Mouse (Mus musculus) liver, embryonic 12.5 days (tissue): ENCODE results near the gene Wnt7a. TPM values are rescaled to one million over a fixed set of nuclear protein-coding genes. Genes with fewer than 3 reads are reported as not detected.

Experiments
- ATAC-seq: fragments of 200-750 bp; cut with Nextera tagmentation; 2 replicates; pipeline ENCODE4 v1.8.0; 2017; ENCODE audit warnings: moderate number of reproducible peaks, mild to moderate bottlenecking, moderate library complexity
- H3K27ac ChIP-seq: fragments of 300-500 bp; sonication (generic); 2 replicates; pipeline ENCODE4 v1.5.1; 2016; ENCODE audit warnings: mild to moderate bottlenecking
- H3K27me3 ChIP-seq: fragments of 300-500 bp; sonication (generic); replicated peaks from 2 replicates; pipeline ENCODE4 v1.6.1; 2016; ENCODE audit warnings: mild to moderate bottlenecking, moderate library complexity
- H3K36me3 ChIP-seq: fragments of 300-500 bp; sonication (generic); 2 replicates; pipeline ENCODE4 v1.6.1; 2016; ENCODE audit warnings: mild to moderate bottlenecking, moderate library complexity
- H3K4me1 ChIP-seq: fragments of 300-500 bp; sonication (generic); 2 replicates; pipeline ENCODE4 v1.6.1; 2016
- H3K4me2 ChIP-seq: fragments of 300-500 bp; sonication (generic); 2 replicates; pipeline ENCODE4 v1.6.1; 2016; ENCODE audit warnings: mild to moderate bottlenecking, moderate library complexity
- H3K4me3 ChIP-seq: fragments of 300-500 bp; sonication (generic); 2 replicates; pipeline ENCODE4 v1.5.1; 2016; ENCODE audit warnings: mild to moderate bottlenecking, moderate library complexity
- H3K9ac ChIP-seq: fragments of 300-500 bp; sonication (generic); 2 replicates; pipeline ENCODE4 v1.6.1; 2016; ENCODE audit warnings: mild to moderate bottlenecking, moderate library complexity
- H3K9me3 ChIP-seq: fragments of 300-500 bp; sonication (generic); replicated peaks from 2 replicates; pipeline ENCODE4 v1.6.1; 2016; ENCODE audit warnings: mild to moderate bottlenecking, moderate library complexity
- WGBS: fragments of 180-500 bp; shearing (Covaris S2); methylation state at CpG from one replicate; pipeline ENCODE4 v1.1.7; 2016; ENCODE audit not compliant: insufficient replicate concordance; 5-methylcytosine and 5-hydroxymethylcytosine counted together
- polyA plus RNA-seq: library from polyadenylated mRNA; unstranded; fragments of >200 nt; fragmentation: Nextera tagmentation; extraction: Ambion mirVana; gene quantifications from 2 replicates; pipeline ENCODE4 v1.2.1, GENCODE M21; 2016

The Wnt7a gene
- polyA plus RNA-seq, 1 experiment from 2014 or later = not detected

GRCm38 (mm10) chr6:91414890-91415289 lies 3.7 kb upstream of the Wnt7a start:
- Histone ChIP-seq H3K4me3 (no peak overlapping the region), H3K4me2 (no peak overlapping the region), H3K36me3 (no peaks in the 10 kb centered on the region), H3K9me3 (no peaks in the 10 kb centered on the region), H3K9ac (no peak overlapping the region), H3K27me3 (peaks cover 76% of the 10 kb centered on the region), H3K4me1 (0 out of 2 replicates have a peak, but pooled peaks cover 12% of the 10 kb centered on the region), H3K27ac (no peak overlapping the region)
- ATAC-seq = no peak
- 5% methylated on average over 4 of the region's 4 CpGs for WGBS

DNA sequence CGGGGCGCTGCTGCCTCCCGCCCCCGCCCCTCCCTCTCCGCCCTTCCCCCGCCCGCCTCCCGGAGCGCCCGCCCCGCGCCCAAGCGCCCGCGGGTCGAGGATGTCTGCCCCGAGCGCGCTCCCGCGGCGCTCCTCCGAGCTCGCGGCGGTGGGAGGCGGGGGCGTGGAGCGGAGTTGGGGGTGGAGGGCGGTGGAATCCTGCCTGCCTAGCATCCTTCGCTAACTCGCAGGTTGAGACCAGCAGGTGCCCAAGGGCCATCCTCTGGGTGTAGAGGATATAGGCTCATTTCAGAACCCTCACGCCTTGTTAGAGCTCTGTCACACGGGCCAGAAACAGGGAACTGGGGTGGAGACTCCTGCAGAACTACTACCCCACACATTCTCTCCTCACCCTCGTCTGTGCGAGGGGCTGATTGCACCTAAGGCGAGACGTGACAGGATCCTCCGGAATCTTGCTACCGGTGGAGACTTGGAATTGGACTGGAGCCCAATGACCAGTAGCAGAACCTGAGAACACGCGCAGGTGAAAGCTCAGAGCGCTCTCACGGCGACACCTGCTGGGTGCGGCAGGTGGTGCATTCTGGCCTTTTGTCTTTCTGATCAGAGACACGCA lies 312 bp upstream of the Wnt7a start:
- Histone ChIP-seq H3K27ac (no peak overlapping the region), H3K27me3 (peaks cover 96% of the 10 kb centered on the region), H3K4me3 (peak overlapping the region; percentile 40), H3K4me2 (peak overlapping the region; percentile 64), H3K9ac (no peak overlapping the region), H3K36me3 (no peaks in the 10 kb centered on the region), H3K9me3 (no peaks in the 10 kb centered on the region), H3K4me1 (0 out of 2 replicates have a peak, but pooled peaks cover 12% of the 10 kb centered on the region)
- ATAC-seq = no peak
- 3% methylated on average over 34 of the region's 47 CpGs for WGBS

GRCm38 (mm10) chr6:91410168-91410780 lies 889 bp downstream of the Wnt7a start:
- Histone ChIP-seq H3K36me3 (no peaks in the 10 kb centered on the region), H3K9ac (no peak overlapping the region), H3K9me3 (no peaks in the 10 kb centered on the region), H3K27me3 (peaks cover 91% of the 10 kb centered on the region), H3K4me2 (peak overlapping the region; percentile 64), H3K27ac (no peak overlapping the region), H3K4me1 (0 out of 2 replicates have a peak, but pooled peaks cover 12% of the 10 kb centered on the region), H3K4me3 (0 out of 2 replicates have a peak overlapping the region, but pooled peaks have one; percentile 40)
- no peak for ATAC-seq
- 5% methylated on average over 26 of the region's 26 CpGs for WGBS

GRCm38 (mm10) chr6:91409448-91410167 lies 1.6 kb downstream of the Wnt7a start:
- Histone ChIP-seq H3K4me1 (0 out of 2 replicates have a peak, but pooled peaks cover 12% of the 10 kb centered on the region), H3K27me3 (peaks cover 96% of the 10 kb centered on the region), H3K36me3 (no peaks in the 10 kb centered on the region), H3K4me2 (peak overlapping the region; percentile 17), H3K27ac (no peak overlapping the region), H3K9ac (no peak overlapping the region), H3K4me3 (no peak overlapping the region), H3K9me3 (no peaks in the 10 kb centered on the region)
- 3% methylated on average over 34 of the region's 34 CpGs for WGBS
- ATAC-seq = no peak

DNA sequence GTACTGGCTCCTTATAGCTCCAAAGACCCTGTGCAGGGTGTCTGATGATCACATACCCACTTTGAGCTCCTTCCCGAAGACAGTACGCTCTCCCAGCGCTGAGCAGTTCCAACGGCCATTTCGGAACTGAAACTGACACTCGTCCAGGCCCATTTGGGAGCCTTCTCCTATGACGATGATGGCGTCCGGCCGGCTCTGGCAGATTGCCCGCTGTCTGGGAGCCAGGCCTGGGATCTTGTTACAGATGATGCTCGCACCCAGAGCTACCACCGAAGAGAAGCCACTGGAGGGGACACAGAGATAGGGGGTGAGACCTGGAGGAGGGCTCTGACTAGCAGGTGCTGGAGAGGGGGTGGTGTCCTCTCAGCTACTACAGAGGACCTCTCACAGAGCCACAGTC lies 2.5 kb downstream of the Wnt7a start:
- Histone ChIP-seq H3K9ac (no peak overlapping the region), H3K36me3 (no peaks in the 10 kb centered on the region), H3K27ac (no peak overlapping the region), H3K4me2 (no peak overlapping the region), H3K9me3 (no peaks in the 10 kb centered on the region), H3K4me1 (0 out of 2 replicates have a peak, but pooled peaks cover 12% of the 10 kb centered on the region), H3K4me3 (no peak overlapping the region), H3K27me3 (peaks cover 91% of the 10 kb centered on the region)
- no peak for ATAC-seq
- WGBS = 69% methylated on average over 13 of the region's 13 CpGs

DNA sequence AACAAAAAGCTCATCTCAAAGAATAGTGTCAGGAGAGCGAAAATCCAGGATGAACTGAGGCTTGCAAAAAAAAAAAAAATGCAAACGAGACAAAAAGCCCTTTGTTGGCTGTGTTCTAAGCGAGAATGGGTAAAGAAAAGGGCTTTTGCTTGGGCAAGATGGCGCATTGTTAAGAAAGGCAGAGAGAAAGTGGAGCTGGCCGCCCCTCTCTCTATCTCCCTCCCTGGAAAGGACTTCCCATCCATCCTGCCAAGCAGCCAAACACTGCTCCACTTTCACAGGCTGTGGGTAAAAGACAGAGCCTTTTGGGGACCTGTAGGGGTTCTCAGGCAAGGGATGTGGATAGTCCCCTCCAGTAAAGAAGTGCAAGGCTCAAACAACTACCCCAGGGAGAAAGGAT lies 9.6 kb downstream of the Wnt7a start:
- no peak overlapping the region for H3K4me2 ChIP-seq
- no peak for ATAC-seq
- no peaks in the 10 kb centered on the region for H3K9me3 ChIP-seq
- no peaks in the 10 kb centered on the region for H3K4me1 ChIP-seq
- no peak overlapping the region for H3K27ac ChIP-seq
- H3K27me3 ChIP-seq = peaks cover 64% of the 10 kb centered on the region
- WGBS = 51% methylated on average over 5 of the region's 5 CpGs
- H3K36me3 ChIP-seq = no peaks in the 10 kb centered on the region
- H3K4me3 ChIP-seq = no peak overlapping the region
- H3K9ac ChIP-seq = no peak overlapping the region

- Histone ChIP-seq H3K27me3 (peaks cover 64% of the 10 kb centered on the region), H3K27ac (no peak overlapping the region), H3K9ac (no peak overlapping the region), H3K4me2 (no peak overlapping the region), H3K36me3 (no peaks in the 10 kb centered on the region), H3K4me1 (no peaks in the 10 kb centered on the region), H3K4me3 (no peak overlapping the region), H3K9me3 (no peaks in the 10 kb centered on the region)
- WGBS = 54% methylated on average over 12 of the region's 12 CpGs
- no peak for ATAC-seq
Measured at GRCm38 (mm10) chr6:91400514-91400913, 10.6 kb downstream of the Wnt7a start.

GRCm38 (mm10) chr6:91392475-91393174 lies 18.5 kb downstream of the Wnt7a start:
- Histone ChIP-seq H3K27ac (no peak overlapping the region), H3K4me2 (no peak overlapping the region), H3K4me3 (no peak overlapping the region), H3K9me3 (no peaks in the 10 kb centered on the region), H3K9ac (no peak overlapping the region), H3K4me1 (no peaks in the 10 kb centered on the region), H3K27me3 (peaks cover 23% of the 10 kb centered on the region), H3K36me3 (no peaks in the 10 kb centered on the region)
- ATAC-seq = no peak
- 59% methylated on average over 5 of the region's 5 CpGs for WGBS

DNA sequence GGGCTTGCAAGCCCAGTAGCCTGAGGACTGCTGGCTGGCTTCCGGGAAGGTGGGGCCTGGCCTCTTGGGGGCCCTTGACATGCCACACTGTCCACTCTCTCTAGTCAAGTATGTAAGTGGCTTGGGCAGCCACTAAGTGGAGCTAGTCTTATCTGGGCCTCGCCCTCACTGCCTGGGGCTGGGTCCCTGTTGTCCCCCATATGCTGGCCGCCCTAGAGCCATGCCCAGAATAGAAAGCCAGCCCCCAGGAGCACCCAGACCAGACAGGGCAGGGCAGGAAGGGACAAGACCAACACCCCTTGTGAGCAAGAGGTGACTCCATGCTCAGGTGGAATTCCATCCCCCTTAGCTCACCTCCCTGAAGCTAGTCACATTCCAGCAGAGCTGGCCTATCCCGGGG lies 22.0 kb downstream of the Wnt7a start:
- Histone ChIP-seq H3K9ac (no peak overlapping the region), H3K4me1 (no peaks in the 10 kb centered on the region), H3K9me3 (no peaks in the 10 kb centered on the region), H3K27ac (no peak overlapping the region), H3K36me3 (no peaks in the 10 kb centered on the region), H3K4me2 (no peak overlapping the region), H3K4me3 (no peak overlapping the region), H3K27me3 (no peaks in the 10 kb centered on the region; the same call in 1 of the 2 replicates)
- no peak for ATAC-seq
- WGBS = 57% methylated on average over 4 of the region's 4 CpGs

DNA sequence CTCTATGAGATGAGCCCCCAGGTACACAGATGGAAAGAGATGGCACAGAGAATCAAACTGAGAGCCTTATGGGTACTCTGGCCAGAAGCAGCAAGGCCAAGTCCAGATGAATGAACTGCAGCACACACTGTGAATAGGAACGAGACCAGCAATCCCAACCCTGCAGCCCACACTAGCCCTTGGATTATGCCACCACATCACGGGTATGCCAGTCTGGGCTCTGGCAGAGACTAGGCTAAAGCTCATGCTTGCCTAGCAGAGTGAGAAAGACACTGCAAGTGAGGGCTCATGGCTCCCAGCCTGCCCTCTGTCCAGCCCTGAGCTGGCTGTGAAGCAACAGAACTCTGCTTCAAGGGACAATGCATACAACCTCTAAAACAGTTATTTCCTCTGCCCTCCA lies 26.7 kb downstream of the Wnt7a start:
- no peak for ATAC-seq
- Histone ChIP-seq H3K4me2 (no peak overlapping the region), H3K36me3 (no peaks in the 10 kb centered on the region), H3K9me3 (no peaks in the 10 kb centered on the region), H3K27ac (no peak overlapping the region), H3K27me3 (no peaks in the 10 kb centered on the region), H3K4me3 (no peak overlapping the region), H3K4me1 (no peaks in the 10 kb centered on the region), H3K9ac (no peak overlapping the region)
- WGBS = 50% methylated on average over 2 of the region's 2 CpGs

- no peak for ATAC-seq
Measured at GRCm38 (mm10) chr6:91383871-91384270, 27.3 kb downstream of the Wnt7a start.

GRCm38 (mm10) chr6:91383303-91383702 lies 27.9 kb downstream of the Wnt7a start:
- Histone ChIP-seq H3K4me1 (no peaks in the 10 kb centered on the region), H3K4me3 (no peak overlapping the region), H3K9me3 (no peaks in the 10 kb centered on the region), H3K27me3 (no peaks in the 10 kb centered on the region), H3K27ac (no peak overlapping the region), H3K36me3 (no peaks in the 10 kb centered on the region), H3K9ac (no peak overlapping the region), H3K4me2 (no peak overlapping the region)
- no peak for ATAC-seq
- WGBS = 56% methylated on average over 1 of the region's 1 CpGs

More at GRCm38 (mm10) chr6:91383871-91384270, 27.3 kb downstream of the Wnt7a start:
- Histone ChIP-seq H3K4me2 (no peak overlapping the region), H3K4me1 (no peaks in the 10 kb centered on the region), H3K36me3 (no peaks in the 10 kb centered on the region), H3K4me3 (no peak overlapping the region), H3K9ac (no peak overlapping the region), H3K27ac (no peak overlapping the region), H3K27me3 (no peaks in the 10 kb centered on the region), H3K9me3 (no peaks in the 10 kb centered on the region)
- 54% methylated on average over 2 of the region's 2 CpGs for WGBS
